Mouse (Mus musculus) megakaryocyte, embryonic 14.5 days (primary cell): Measurements from ENCODE around the gene Keap1.

ENCODE experiments used
- FLI1 ChIP-seq: IDR thresholded peaks from 2 replicates; pipeline ENCODE4 v1.6.1; 2012; ENCODE audit warnings: low read length, inconsistent platforms, mixed read lengths
- GATA1 ChIP-seq: IDR thresholded peaks from 3 replicates; pipeline ENCODE4 v1.6.1; 2012; ENCODE audit warnings: mixed read lengths, low read length, inconsistent platforms, borderline replicate concordance

DNA sequence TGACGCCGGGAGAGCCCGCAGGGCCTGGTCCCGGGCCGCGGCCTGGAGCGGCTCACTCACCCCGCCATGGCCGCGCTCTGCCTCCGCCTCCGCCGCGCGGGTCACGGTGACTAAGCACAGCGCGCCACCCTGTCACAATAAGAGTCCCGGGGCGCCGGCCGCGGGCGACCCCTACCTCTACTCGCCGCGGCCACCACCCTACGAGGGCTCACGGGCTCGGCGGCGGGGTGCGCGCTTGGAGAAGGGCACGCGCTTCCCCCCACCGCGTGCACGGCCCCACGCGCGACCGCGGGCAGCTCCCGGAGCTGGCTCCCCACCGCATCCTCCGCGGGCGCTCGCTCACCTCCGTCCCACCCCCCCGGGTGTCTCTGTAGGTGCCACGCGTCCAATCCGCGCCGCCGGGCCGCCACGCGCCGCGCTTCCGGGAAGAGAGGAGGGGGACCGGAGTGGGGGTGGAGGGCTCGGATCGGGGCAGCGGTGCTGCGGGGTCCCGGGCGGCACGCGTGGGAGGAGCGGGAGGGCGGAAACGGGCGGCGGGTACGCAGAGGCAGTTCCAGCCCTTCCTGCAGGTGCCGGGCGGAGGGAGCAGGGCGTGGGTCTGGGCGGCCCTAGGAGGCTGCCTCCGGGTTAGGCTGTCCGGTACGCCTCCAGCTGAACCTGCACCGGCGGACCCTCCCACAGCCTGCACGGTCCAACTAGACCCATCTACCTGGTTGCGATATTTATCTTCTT lies at the start of gene Keap1:
- TF ChIP-seq FLI1, result no peak
- TF ChIP-seq GATA1, result no peak
